Mouse (Mus musculus): ENCODE measurements at regions not wholly inside any gene's neighbourhood (a gene's known extent, or its start where the extent isn't known, plus 50 kb on each side); places are given as distances from the start of the nearest gene placed in this dataset.

DNA sequence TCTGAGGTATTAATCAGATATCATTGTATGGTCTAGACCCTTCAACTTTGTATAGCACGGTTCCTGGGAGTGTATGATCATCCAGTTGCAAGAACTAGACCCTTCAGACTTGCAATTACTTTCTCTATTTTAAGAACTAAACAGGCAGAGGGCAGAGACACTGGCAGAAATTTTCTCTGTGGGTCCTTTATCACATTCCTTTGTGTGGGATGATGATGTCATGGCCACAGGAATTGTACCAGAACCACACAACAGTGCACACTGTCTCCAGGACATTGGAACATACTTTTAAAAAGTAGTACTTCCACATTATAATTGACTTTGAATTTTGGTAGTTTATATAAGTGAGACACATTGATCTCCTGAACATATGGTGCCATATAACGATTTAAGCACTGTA lies 674.2 kb downstream of the Rfpl4b start:
- ATAC-seq (ENCODE audit: insufficient number of reproducible peaks, low FRiP score, low TSS enrichment) = no peak

DNA sequence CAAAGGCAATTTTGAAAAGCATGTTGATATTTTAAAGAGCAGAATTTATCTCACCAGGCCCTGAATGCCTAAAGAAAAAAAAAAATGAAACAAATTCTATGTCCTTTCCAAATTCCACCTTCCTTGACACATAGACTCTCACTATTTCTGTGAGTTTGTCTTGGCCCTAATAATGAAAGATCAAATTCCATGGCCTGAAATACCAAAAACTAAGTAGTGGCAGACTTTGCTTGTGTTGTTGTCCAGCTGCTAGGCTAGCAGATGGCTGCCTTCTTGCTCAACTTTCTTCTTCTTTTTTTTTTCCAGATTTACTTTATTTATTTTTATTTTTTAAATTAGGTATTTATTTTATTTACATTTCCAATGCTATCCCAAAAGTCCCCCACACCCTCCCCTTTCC lies 682.4 kb downstream of the Rfpl4b start:
- ATAC-seq (ENCODE audit: insufficient number of reproducible peaks, low FRiP score, low TSS enrichment) = no peak

DNA sequence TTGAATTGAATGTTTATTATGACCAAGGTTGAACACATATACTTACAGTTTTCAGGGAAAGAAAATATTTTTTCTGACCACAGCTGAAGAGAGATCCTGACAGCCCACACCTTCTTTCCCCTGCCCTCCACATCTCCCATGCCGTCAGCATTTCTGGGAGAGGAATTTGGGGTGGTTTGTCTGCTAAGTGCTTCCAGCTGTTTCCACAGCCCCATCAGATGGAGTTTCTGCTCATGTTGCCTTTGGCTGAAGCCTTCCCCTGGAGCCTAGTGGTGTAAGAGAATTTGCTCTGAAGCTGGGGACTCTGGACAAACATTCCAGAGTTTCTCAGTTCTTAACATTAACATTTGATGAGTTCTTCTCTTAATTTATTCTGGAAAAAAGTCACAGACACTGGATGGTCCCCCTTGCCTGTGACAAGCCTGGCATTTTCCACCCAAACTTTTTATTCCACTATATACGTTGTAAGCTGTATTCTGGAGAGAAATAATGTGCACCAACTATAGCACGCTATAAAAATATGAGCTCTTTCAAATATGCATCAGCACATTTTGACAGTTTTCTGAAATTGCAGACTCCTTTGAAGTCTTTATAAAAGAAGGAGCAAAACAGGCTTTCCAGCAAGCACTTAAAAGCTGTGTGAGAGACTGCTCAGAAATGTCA lies 699.5 kb downstream of the Rfpl4b start:
- ATAC-seq (ENCODE audit: insufficient number of reproducible peaks, low FRiP score, low TSS enrichment) = no peak

DNA sequence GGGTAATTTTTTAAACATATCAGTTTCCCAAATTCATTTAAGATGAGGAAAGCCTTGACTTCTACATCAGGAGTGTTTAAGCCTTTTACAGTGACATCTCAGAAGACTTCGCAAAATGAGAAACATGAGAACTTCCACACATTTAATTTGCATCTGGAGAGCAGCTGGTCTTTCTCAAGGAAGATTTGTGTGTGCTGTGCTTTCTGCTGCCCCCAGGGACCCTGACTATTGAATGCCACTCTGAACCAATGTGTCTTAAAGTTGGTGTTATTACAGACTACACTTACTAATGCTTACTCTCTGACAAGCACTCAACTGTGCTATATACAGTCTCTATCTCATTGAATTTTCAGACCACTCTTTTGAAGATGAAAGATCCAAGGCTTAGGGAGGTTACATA lies 703.0 kb downstream of the Rfpl4b start:
- no peak for ATAC-seq (ENCODE audit: insufficient number of reproducible peaks, low FRiP score, low TSS enrichment)

DNA sequence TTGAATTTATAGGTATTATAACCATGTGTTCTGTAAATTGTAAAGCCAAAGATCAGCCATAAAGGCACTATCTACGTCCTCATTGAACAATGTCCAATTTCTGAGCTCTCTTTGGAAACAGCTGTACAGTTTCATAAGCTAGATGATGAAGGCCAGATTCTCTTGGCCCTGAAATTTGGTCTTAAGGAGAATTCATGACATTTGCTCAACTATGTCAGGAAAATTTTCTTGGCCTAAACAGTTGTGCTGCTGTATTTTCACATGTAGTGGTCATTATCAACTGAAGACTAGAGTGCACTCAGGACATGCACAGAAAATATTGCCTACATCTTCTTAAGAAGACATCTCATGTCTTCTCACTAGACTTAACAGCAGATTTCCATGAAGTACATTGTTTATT lies 705.1 kb downstream of the Rfpl4b start:
- no peak for ATAC-seq (ENCODE audit: insufficient number of reproducible peaks, low FRiP score, low TSS enrichment)

DNA sequence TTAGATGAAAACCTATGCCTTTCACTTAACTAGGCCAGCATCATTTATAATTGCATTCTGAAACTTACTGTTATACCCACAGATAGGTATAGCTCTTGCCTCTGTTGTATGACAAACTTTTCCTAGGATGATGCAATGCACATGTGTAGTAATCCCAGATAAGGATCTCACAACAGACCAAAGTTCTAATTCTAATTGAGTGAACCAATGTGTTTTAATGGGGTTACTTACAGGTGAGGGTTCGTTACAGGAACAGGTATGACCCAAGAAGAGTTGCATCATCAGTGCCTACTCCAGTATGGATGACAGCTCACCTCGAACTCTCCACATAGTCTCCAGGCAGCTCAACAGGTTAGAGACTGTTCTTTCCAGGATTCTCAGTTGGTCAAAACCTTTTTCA lies 707.4 kb downstream of the Rfpl4b start:
- ATAC-seq (ENCODE audit: insufficient number of reproducible peaks, low FRiP score, low TSS enrichment) = no peak

DNA sequence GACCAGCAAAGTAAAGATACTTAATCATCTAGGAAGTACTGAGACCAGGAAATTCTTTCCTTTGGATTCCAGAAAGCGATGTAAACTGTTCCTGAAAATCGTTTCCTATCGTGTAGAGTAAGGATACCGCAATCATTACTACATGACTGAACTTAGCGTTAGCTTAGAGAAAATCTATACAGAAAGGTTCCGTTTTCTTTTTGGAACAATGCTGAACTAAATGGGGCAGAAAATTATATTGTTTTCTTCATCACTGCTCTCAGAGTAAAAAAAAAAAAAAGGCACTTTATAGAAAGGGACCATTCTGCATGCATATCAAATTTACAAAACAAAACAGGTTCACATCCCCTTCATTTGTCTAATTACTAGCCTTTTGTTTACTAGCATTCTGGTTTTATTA lies 713.0 kb downstream of the Rfpl4b start:
- ATAC-seq (ENCODE audit: insufficient number of reproducible peaks, low FRiP score, low TSS enrichment) = no peak

DNA sequence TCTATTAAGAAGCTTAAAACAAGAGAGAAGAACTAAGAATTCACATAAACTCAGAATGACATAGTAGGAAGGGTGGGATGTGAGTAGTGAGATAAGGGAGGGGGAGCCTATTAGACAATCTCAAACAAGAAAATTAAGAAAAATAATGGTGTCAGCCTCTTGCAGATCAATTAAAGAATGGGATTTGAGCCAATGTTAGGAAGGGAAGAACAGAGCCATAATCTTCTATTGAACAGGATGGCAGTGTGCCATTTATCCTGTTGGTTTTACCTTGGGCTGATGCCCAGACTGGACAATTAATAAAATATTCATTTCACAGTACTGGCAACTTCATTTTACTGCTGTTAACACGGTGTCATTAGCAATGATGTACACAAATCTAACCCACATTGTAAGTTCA lies 718.0 kb downstream of the Rfpl4b start:
- ATAC-seq (ENCODE audit: insufficient number of reproducible peaks, low FRiP score, low TSS enrichment) = no peak

DNA sequence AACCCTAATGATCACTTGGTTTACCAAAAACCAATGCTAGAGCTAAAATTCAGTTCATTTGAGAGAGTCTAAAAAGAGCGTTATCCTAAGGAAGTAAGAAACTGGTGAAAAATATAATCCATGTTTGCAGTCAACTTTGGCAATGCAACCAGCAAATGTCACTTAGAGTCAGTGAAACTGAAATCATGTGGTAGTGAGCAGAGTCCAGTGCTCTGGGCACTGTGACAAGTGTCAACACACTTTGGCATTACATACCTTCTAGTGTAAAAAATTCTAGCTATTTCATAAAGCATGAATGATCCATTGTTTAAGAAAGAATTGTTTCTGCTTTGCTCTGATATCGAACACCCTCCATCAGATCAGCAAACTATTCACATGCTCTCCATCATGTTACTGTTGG lies 743.1 kb downstream of the Rfpl4b start:
- no peak for ATAC-seq (ENCODE audit: insufficient number of reproducible peaks, low FRiP score, low TSS enrichment)

DNA sequence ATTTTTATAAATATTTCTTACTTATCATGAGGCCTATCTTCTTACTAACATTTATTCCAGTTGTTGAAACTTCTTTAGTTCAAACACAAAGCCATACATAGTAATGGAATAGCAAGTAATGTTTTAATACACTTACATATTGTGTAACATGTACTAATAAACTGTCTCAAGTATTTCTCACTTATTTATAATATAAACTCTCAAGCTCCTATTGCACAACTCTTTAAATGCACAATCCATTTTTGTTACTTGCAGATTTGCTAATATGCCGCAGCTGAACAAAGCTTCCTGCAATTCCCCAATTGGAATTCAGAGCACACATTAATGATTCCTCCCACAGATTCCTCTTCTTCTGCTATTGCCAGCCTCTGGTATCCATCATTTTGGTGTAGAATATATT lies 749.2 kb downstream of the Rfpl4b start:
- no peak for ATAC-seq (ENCODE audit: insufficient number of reproducible peaks, low FRiP score, low TSS enrichment)

DNA sequence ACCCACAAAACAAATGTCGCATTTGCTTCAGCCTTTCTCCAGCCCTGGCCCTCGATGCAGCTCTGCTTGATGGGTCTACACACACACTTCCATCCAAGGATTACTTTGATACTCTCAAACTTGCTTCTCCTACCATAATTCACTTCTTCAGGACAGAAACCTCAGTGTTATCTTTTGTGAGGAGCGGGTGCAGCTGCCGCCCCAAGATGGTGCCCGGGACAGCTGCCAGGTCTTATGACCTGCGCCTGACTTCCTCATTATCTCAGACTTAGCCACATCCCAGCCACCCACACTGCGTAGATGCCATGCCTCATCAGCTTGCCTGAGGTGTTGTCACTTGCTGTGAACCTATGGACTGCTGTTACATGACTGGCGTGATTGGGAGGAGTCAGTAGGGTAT lies 762.5 kb downstream of the Rfpl4b start:
- no peak for ATAC-seq (ENCODE audit: insufficient number of reproducible peaks, low FRiP score, low TSS enrichment)

DNA sequence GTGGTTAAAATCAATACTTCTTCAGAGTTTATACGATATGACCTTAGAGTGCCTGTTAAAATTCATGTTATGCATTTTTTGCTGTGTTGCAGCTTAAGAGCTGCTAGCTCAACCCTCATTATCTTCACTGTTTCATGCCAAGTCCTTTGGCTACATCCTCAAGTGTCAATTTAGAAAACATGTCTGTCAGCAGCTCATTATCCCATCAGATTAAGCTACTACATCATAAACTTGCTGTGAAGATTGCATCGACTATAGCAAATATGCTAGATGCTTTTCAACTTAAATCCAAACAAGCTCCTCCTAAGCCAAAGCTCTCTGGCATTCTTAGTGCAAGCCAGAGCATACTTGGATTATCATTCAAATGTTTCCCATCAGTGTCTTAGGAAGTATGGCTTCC lies 811.1 kb downstream of the Rfpl4b start:
- ATAC-seq (ENCODE audit: insufficient number of reproducible peaks, low FRiP score, low TSS enrichment) = no peak

DNA sequence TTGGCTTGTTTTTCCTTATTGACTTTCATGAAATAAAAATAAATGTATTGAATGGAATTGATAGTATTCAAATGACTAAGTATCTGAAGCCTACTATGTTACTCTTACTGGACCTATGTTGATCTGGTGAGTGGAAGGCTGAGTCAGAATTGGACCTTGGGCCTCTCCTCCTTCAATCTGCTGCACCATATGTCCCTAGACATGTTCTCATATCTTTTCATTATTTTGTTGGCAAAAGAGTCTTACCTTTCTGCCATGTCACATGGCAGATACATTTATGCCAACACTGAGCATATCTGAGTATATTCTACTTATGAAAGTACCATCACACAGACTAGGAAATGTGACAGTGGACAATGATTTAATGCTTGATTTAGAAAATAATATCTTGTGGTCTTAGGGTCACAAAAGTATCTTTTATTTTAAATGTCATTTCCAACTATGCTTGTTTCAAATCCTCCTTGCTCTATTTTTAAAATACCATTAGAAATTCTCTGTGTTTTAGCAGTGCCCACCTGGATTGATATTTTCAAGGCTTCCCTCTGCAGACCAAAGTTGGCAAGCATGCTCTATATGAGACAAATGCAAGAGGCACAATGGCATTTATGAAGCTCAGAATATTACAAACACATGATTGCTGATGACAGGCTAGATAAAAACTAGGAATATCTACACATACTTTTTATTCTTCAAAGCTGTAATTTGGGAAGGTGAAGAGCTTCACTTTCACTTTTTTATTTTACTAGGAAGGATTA lies 825.7 kb downstream of the Rfpl4b start:
- peak; percentile 98 for ATAC-seq (ENCODE audit: insufficient number of reproducible peaks, low FRiP score, low TSS enrichment)

DNA sequence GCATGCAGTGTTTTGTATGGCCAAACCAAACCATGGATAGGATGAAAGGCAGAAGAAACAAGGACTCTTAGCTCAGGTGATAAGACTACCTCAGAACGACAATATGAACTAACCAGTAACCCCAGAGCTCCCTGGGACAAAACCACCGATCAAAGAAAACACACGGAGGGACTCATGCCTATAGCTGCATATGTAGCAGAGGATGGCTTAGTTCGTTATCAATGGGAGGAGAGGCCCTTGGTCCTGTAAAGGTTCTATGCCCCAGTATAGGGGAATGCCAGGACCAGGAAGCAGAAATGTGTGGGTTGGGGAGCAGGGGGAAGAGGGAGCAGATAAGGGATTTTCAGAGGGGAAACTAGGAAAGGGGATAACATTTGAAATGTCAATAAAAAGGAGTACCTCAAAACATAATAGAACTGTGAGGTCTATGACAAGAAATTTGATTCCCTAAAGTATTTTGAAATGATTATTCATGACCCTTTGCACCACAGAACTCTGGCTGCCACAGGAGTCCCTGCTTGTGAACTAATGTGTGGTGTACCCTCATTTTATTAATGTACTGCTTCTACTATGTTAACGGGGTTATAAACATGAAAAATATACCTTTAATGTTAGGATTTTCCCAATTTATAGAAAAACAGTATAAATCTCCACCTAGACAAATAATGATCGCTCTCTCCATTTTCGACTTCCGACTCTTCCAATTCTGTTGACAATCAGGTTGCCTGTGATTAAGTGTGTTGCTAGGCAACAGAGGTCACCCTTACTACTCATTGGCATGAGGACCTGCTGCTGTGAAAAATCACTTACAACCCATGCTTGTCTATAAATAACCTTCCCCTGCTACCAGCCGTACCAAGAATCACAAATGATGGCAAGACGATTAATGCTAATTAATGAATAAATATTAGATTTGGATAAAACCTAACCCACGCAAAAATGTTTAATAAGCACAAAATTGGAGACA lies 833.0 kb downstream of the Rfpl4b start:
- no peak for ATAC-seq (ENCODE audit: insufficient number of reproducible peaks, low FRiP score, low TSS enrichment)

DNA sequence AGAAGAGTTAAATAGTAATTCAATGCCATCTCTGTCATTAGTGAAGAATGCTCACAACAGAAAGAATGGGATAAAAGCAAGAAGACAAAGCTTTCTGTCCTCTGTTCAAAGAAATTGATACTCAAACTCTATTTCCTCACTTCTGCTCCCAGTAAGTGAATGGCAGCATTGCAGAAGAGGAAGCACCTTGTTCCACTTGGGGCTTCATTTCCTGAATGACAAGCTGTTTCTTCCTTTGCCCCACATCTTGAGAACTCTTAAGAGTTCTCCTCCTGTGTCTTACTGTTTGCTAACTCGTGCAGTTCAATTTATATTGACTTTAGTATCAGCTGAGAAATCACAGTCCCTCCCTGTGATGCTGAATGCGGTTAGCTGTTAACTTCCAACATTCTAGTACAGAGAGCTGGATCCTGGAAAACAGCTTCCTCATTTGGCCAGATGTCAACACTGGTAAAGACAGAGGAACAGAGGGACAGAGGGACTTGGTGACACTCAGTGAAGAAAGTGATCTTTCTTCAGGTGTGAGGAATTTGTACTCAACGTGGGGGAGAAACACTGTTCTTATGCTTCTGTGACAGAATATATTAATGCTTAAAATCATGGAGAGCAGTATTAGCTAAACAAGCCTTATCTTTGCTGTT lies 840.3 kb upstream of the Marcks start:
- no peak for ATAC-seq (ENCODE audit: insufficient number of reproducible peaks, low FRiP score, low TSS enrichment)

DNA sequence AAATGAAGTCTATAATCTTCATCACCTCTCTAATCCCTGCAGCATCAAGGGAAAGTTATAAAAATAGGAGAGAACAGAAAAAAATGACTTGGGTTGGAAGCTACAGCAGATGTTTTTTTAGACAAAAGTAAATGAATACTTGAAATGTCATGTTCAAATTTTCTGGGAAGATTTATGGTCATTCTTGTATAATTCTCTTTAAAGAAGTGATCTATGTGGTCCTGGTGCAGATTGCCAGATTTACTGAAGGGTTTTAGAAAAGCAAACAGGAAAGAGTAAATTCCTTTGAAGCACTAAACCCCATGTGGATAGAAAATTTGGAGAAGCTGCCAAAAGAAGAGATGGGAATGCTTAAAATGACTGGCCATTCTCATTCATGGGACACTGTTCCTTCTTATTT lies 821.3 kb upstream of the Marcks start:
- ATAC-seq (ENCODE audit: insufficient number of reproducible peaks, low FRiP score, low TSS enrichment) = no peak

DNA sequence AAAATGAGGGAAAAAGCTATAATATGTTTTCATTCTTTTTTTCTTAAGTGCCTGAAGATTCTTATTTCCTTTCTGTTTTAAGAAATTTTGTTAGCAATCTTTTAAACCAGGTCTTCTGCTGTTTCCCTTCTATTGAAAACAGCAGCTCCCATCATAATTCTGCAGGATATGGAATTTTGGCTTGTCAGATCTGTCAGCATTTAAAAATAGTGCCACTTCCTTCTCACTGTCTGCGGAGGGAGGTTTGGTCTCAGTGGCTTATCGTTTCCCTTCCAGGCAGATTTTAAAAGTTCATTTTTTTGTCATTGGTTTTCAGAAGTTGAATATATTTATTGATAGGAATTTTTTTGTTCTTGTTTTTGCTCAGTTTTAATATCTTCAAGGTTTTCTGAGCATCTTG lies 776.1 kb upstream of the Marcks start:
- ATAC-seq (ENCODE audit: insufficient number of reproducible peaks, low FRiP score, low TSS enrichment) = no peak

DNA sequence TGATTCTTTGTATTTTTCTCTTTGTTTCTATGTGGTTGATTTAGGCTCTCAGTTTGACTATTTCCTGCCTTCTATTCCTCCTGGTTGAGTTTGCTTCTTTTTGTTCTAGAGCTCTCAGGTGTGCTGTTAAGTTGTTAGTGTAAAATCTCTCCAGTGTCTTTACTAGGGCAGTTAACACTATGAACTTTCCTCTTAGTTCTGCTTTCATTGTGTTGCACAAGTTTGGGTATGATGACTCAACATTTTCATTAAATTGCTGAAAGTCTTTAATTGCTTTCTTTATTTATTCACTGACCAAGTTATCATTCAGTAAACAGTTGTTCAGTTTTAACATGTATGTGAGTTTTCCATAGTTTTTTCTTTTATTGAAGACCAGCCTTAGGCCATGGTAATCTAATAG lies 772.9 kb upstream of the Marcks start:
- no peak for ATAC-seq (ENCODE audit: insufficient number of reproducible peaks, low FRiP score, low TSS enrichment)

DNA sequence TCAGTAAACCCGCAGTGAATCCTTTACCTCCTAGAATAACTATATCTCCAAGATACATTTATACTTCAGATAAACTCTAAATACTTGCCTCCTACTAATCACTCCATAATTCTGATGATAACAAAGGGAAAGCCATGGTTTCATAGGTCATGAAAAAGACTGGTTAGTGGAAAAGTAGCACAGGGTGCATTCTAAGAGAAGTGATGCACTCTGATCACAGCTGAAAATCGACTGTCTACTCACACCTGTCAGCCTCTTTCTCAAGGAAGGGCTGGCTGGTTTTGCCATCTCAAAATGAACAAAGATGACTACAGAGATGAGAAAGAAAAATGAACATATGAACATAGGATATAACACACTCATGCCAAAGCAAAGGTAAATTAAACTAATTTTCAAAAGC lies 769.6 kb upstream of the Marcks start:
- peak; percentile 53 for ATAC-seq (ENCODE audit: insufficient number of reproducible peaks, low FRiP score, low TSS enrichment)

DNA sequence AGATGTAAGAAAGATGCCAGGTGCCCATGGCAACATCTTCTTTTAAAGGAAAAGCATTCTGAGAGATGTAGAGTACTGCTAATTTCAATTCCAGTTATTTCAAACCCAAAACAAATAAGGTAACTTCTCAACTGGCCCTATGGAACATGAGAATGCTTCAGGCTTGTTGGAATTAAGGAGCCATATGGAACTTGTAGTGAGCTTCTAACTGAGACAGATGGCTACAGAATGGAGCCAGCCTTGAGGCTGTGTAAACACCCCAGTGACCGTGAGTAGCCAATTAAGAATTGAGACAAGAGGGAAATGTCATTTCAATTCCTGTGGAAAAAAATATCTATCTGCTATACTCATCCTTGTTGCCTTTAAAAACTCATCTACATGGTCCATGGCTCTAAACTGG lies 769.0 kb upstream of the Marcks start:
- peak; percentile 100 for ATAC-seq (ENCODE audit: insufficient number of reproducible peaks, low FRiP score, low TSS enrichment)

DNA sequence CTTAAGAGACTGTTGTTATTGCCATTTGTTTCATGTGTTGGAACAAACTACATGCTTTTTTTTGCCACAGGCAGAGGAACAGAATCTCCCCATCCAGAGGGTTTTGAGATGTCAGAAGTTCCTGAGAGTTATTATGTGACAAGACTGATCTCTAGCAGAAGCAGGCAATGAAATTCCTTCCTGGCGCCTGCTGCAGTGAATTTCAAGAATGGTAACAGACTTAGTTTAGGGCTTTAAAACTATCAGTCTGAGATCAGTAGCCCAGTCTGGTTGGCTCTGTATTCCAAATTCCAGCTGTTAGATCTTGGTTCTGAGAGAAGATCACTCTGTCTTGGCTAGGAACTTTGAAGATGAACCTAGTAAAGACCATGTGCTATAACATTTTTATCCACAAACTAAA lies 749.2 kb upstream of the Marcks start:
- ATAC-seq (ENCODE audit: insufficient number of reproducible peaks, low FRiP score, low TSS enrichment) = no peak
